In genomic region chr10:17074402-17075027, GRCm38 (mm10) we compare ENCODE assay signal across 12 mouse cellular contexts.
DNase-seq lines count a peak whose midpoint lies in the region; ATAC-seq and TF ChIP-seq lines count a peak whose summit lies in the region.
"Had no signal": no experiment of that assay in that cellular context is flagged by ENCODE, and none has a peak within 500 bp of the region (broad histone marks: within the 10 kb centered on the region; RNA-seq: fewer than 3 reads in every experiment).

No protein-coding gene starts in this region.

- TF ChIP-seq POLR2A in thymus, adult 2 months (IDR thresholded peaks at IDR 0.05; ENCODE audit: control insufficient read depth, extremely low read depth, insufficient read depth, low read length, poor library complexity), result no peak

- no peak overlapping the region for H3K4me2 ChIP-seq in heart, embryonic 16.5 days (ENCODE audit: low read depth, low read length)
- no peak overlapping the region for H3K4me2 ChIP-seq in heart, embryonic 11.5 days
- H3K4me2 ChIP-seq in embryonic facial prominence, embryonic 13.5 days, result peak overlapping the region; percentile 16; the same call in 1 of the 2 replicates
- no peak overlapping the region for H3K4me2 ChIP-seq in hindbrain, embryonic 13.5 days
- no peak overlapping the region for H3K4me2 ChIP-seq in midbrain, embryonic 15.5 days

- no peak overlapping the region for H3K9ac ChIP-seq in heart, embryonic 16.5 days (ENCODE audit: low read length)
- no peak overlapping the region for H3K9ac ChIP-seq in heart, embryonic 11.5 days (ENCODE audit: low read depth, low read length)
- no peak overlapping the region for H3K9ac ChIP-seq in embryonic facial prominence, embryonic 13.5 days
- no peak overlapping the region for H3K9ac ChIP-seq in hindbrain, embryonic 13.5 days
- H3K9ac ChIP-seq in midbrain, embryonic 15.5 days, result no peak overlapping the region

- no peaks in the 10 kb centered on the region for H3K9me3 ChIP-seq in heart, embryonic 16.5 days (replicated peaks; ENCODE audit: control insufficient read depth, low read length)
- H3K9me3 ChIP-seq in heart, embryonic 11.5 days (replicated peaks; ENCODE audit: control insufficient read depth, low read length), result no peaks in the 10 kb centered on the region
- no peaks in the 10 kb centered on the region for H3K9me3 ChIP-seq in embryonic facial prominence, embryonic 13.5 days
- no peaks in the 10 kb centered on the region for H3K9me3 ChIP-seq in hindbrain, embryonic 13.5 days
- H3K9me3 ChIP-seq in midbrain, embryonic 15.5 days, result no peaks in the 10 kb centered on the region
- H3K9me3 ChIP-seq: heart, embryonic 10.5 days had no signal

- no peak for TF ChIP-seq CTCF in thymus, adult 2 months (IDR thresholded peaks at IDR 0.05; ENCODE audit: borderline replicate concordance, control insufficient read depth, extremely low read depth, insufficient read depth, low read length, poor library complexity)

- no peak for ATAC-seq in heart, embryonic 16.5 days (replicated peaks; ENCODE audit: extremely low read depth, insufficient read depth, low FRiP score)
- ATAC-seq in heart, embryonic 11.5 days (replicated peaks; ENCODE audit: insufficient number of reproducible peaks, low FRiP score, low TSS enrichment), result no peak
- no peak for ATAC-seq in embryonic facial prominence, embryonic 13.5 days (ENCODE audit: insufficient number of reproducible peaks, insufficient read depth, low FRiP score, low TSS enrichment, low read depth)
- ATAC-seq in hindbrain, embryonic 13.5 days (ENCODE audit: low FRiP score), result no peak
- ATAC-seq in midbrain, embryonic 15.5 days (replicated peaks), result 0 out of 2 replicates have a peak, but pooled peaks have one; percentile 33

- peak overlapping the region; percentile 1; the same call in 1 of the 2 replicates for H3K27ac ChIP-seq in heart, embryonic 16.5 days (ENCODE audit: low read length)
- H3K27ac ChIP-seq in heart, embryonic 11.5 days (ENCODE audit: low read depth, low read length), result no peak overlapping the region
- H3K27ac ChIP-seq in embryonic facial prominence, embryonic 13.5 days, result peak overlapping the region; percentile 68
- H3K27ac ChIP-seq in hindbrain, embryonic 13.5 days, result peak overlapping the region; percentile 52
- H3K27ac ChIP-seq in midbrain, embryonic 15.5 days, result no peak overlapping the region
- H3K27ac ChIP-seq in thymus, adult 2 months (ENCODE audit: control insufficient read depth, insufficient read depth, low read length), result no peak overlapping the region

- 75% methylated on average over 6 of the region's 6 CpGs for WGBS in heart, embryonic 16.5 days
- 72% methylated on average over 6 of the region's 6 CpGs for WGBS in heart, embryonic 11.5 days (ENCODE audit: insufficient replicate concordance)
- WGBS in embryonic facial prominence, embryonic 13.5 days, result 32% methylated on average over 6 of the region's 6 CpGs
- 52% methylated on average over 6 of the region's 6 CpGs for WGBS in hindbrain, embryonic 13.5 days
- 26% methylated on average over 6 of the region's 6 CpGs for WGBS in midbrain, embryonic 15.5 days
- WGBS in thymus, adult 2 months, result 85% methylated on average over 6 of the region's 6 CpGs

- DNase-seq in spleen, postnatal 36 days (ENCODE audit: low spot score in 2 of 2), result no peak
- DNase-seq in left cerebral cortex, adult 11 months (ENCODE audit: low spot score), result no peak
- no peak for DNase-seq in thymus, adult 2 months
- DNase-seq: adrenal gland, postnatal 14 days; cerebellum, adult 18-20 months; thymus, postnatal 14 days had no signal

- H3K27me3 ChIP-seq in heart, embryonic 16.5 days (ENCODE audit: control insufficient read depth, insufficient read depth, low read length), result no peaks in the 10 kb centered on the region
- no peaks in the 10 kb centered on the region for H3K27me3 ChIP-seq in heart, embryonic 11.5 days (ENCODE audit: control insufficient read depth, insufficient read depth, low read length)
- H3K27me3 ChIP-seq in embryonic facial prominence, embryonic 13.5 days, result no peaks in the 10 kb centered on the region
- H3K27me3 ChIP-seq in hindbrain, embryonic 13.5 days, result no peaks in the 10 kb centered on the region
- no peaks in the 10 kb centered on the region for H3K27me3 ChIP-seq in midbrain, embryonic 15.5 days (replicated peaks)
- H3K27me3 ChIP-seq in thymus, adult 2 months (ENCODE audit: control insufficient read depth, insufficient read depth, low read length), result no peaks in the 10 kb centered on the region

- H3K4me3 ChIP-seq in heart, embryonic 16.5 days (ENCODE audit: low read length), result no peak overlapping the region
- no peak overlapping the region for H3K4me3 ChIP-seq in heart, embryonic 11.5 days (ENCODE audit: low read depth, low read length)
- H3K4me3 ChIP-seq in embryonic facial prominence, embryonic 13.5 days, result no peak overlapping the region
- H3K4me3 ChIP-seq in hindbrain, embryonic 13.5 days, result no peak overlapping the region
- H3K4me3 ChIP-seq in midbrain, embryonic 15.5 days, result no peak overlapping the region
- no peak overlapping the region for H3K4me3 ChIP-seq in thymus, adult 2 months (ENCODE audit: control insufficient read depth, insufficient read depth, low read length)
- H3K4me3 ChIP-seq: heart, embryonic 10.5 days had no signal

- peaks cover 9% of the 10 kb centered on the region for H3K4me1 ChIP-seq in heart, embryonic 16.5 days (ENCODE audit: control insufficient read depth, insufficient read depth, low read length)
- peaks cover 2% of the 10 kb centered on the region; the same call in 1 of the 2 replicates for H3K4me1 ChIP-seq in heart, embryonic 11.5 days (ENCODE audit: control insufficient read depth, insufficient read depth, low read length)
- H3K4me1 ChIP-seq in embryonic facial prominence, embryonic 13.5 days, result peaks cover 17% of the 10 kb centered on the region
- H3K4me1 ChIP-seq in hindbrain, embryonic 13.5 days (replicated peaks), result peaks cover 14% of the 10 kb centered on the region; the same call in 1 of the 2 replicates
- H3K4me1 ChIP-seq in midbrain, embryonic 15.5 days, result peaks cover 9% of the 10 kb centered on the region
- no peaks in the 10 kb centered on the region for H3K4me1 ChIP-seq in thymus, adult 2 months (replicated peaks; ENCODE audit: control insufficient read depth, insufficient read depth, low read length)
- H3K4me1 ChIP-seq: heart, embryonic 10.5 days had no signal

- H3K36me3 ChIP-seq in heart, embryonic 16.5 days (ENCODE audit: control insufficient read depth, insufficient read depth), result no peaks in the 10 kb centered on the region
- H3K36me3 ChIP-seq in heart, embryonic 11.5 days (ENCODE audit: control insufficient read depth, insufficient read depth, low read length), result no peaks in the 10 kb centered on the region
- no peaks in the 10 kb centered on the region for H3K36me3 ChIP-seq in embryonic facial prominence, embryonic 13.5 days
- H3K36me3 ChIP-seq in hindbrain, embryonic 13.5 days, result no peaks in the 10 kb centered on the region
- H3K36me3 ChIP-seq in midbrain, embryonic 15.5 days (replicated peaks), result no peaks in the 10 kb centered on the region
- H3K36me3 ChIP-seq in thymus, adult 2 months (ENCODE audit: control insufficient read depth, insufficient read depth, low read length), result no peaks in the 10 kb centered on the region
- H3K36me3 ChIP-seq: heart, embryonic 10.5 days had no signal

Comparison
In these comparisons a context has a peak if more than half of its experiments do, and no peak if none do; other contexts are left out.
1. H3K27ac ChIP-seq: peak in heart, embryonic 16.5 days (single experiment), embryonic facial prominence, embryonic 13.5 days (single experiment) and hindbrain, embryonic 13.5 days (single experiment); none in heart, embryonic 11.5 days (single experiment), midbrain, embryonic 15.5 days (single experiment) and thymus, adult 2 months (single experiment).